Mouse (Mus musculus) limb, embryonic 15.5 days (tissue): Measurements from ENCODE around the gene Skap1. TPM values are rescaled to one million over a fixed set of nuclear protein-coding genes. Genes with fewer than 3 reads are reported as not detected.

Experiments used
- ATAC-seq: fragments of 200-750 bp; cut with Nextera tagmentation; 2 replicates; pipeline ENCODE4 v1.8.0; 2017; ENCODE audit warnings: low read depth, moderate TSS enrichment; ENCODE audit not compliant: insufficient number of reproducible peaks, low FRiP score, low TSS enrichment
- H3K27ac ChIP-seq: fragments of 300-500 bp; sonication (generic); 2 replicates; pipeline ENCODE4 v1.5.1; 2015; ENCODE audit warnings: moderate library complexity, mild to moderate bottlenecking, inconsistent platforms
- H3K27me3 ChIP-seq: fragments of 300-500 bp; sonication (generic); 2 replicates; pipeline ENCODE4 v1.6.1; 2015; ENCODE audit warnings: inconsistent platforms
- H3K36me3 ChIP-seq: fragments of 300-500 bp; sonication (generic); 2 replicates; pipeline ENCODE4 v1.6.1; 2015; ENCODE audit warnings: inconsistent platforms
- H3K4me1 ChIP-seq: fragments of 300-500 bp; sonication (generic); 2 replicates; pipeline ENCODE4 v1.6.1; 2015; ENCODE audit warnings: inconsistent platforms
- H3K4me2 ChIP-seq: fragments of 300-500 bp; sonication (generic); 2 replicates; pipeline ENCODE4 v1.6.1; 2015; ENCODE audit warnings: mild to moderate bottlenecking, inconsistent platforms
- H3K4me3 ChIP-seq: fragments of 300-500 bp; sonication (generic); 2 replicates; pipeline ENCODE4 v1.5.1; 2015; ENCODE audit warnings: mild to moderate bottlenecking, inconsistent platforms
- H3K9ac ChIP-seq: fragments of 300-500 bp; sonication (generic); 2 replicates; pipeline ENCODE4 v1.6.1; 2015; ENCODE audit warnings: inconsistent platforms
- H3K9me3 ChIP-seq: fragments of 300-500 bp; sonication (generic); 2 replicates; pipeline ENCODE4 v1.6.1; 2016; ENCODE audit warnings: inconsistent platforms
- WGBS: fragments of 180-500 bp; shearing (Covaris S2); methylation state at CpG from one replicate; pipeline ENCODE4 v1.1.7; 2015; 5-methylcytosine and 5-hydroxymethylcytosine counted together
- polyA plus RNA-seq: library from polyadenylated mRNA; unstranded; fragments of >200 nt; fragmentation: Nextera tagmentation; extraction: Ambion mirVana; gene quantifications from 2 replicates; pipeline ENCODE4 v1.2.1, GENCODE M21; 2015

The Skap1 gene
- polyA plus RNA-seq, 1 experiment from 2014 or later: 2.7 TPM

GRCm38 (mm10) chr11:96765645-96766044 lies 301.3 kb downstream of the Skap1 start:
- 69% methylated on average over 7 of the region's 7 CpGs for WGBS
- peaks cover 3% of the 10 kb centered on the region; the same call in 1 of the 2 replicates for H3K4me1 ChIP-seq
- H3K9ac ChIP-seq: no peak overlapping the region
- H3K36me3 ChIP-seq: peaks cover 30% of the 10 kb centered on the region
- no peaks in the 10 kb centered on the region for H3K27me3 ChIP-seq
- no peaks in the 10 kb centered on the region for H3K9me3 ChIP-seq
- no peak overlapping the region for H3K27ac ChIP-seq
- no peak for ATAC-seq
- H3K4me3 ChIP-seq: no peak overlapping the region
- H3K4me2 ChIP-seq: no peak overlapping the region

GRCm38 (mm10) chr11:96766555-96766954 lies 302.2 kb downstream of the Skap1 start:
- WGBS: 75% methylated on average over 12 of the region's 12 CpGs
- Histone ChIP-seq H3K4me2 (no peak overlapping the region), H3K27me3 (no peaks in the 10 kb centered on the region), H3K36me3 (peaks cover 39% of the 10 kb centered on the region), H3K9ac (no peak overlapping the region), H3K4me1 (peaks cover 3% of the 10 kb centered on the region; the same call in 1 of the 2 replicates), H3K27ac (no peak overlapping the region), H3K4me3 (no peak overlapping the region), H3K9me3 (no peaks in the 10 kb centered on the region)
- no peak for ATAC-seq

- no peak for ATAC-seq
- Histone ChIP-seq H3K36me3 (peaks cover 45% of the 10 kb centered on the region), H3K4me2 (no peak overlapping the region), H3K27me3 (no peaks in the 10 kb centered on the region), H3K4me1 (peaks cover 3% of the 10 kb centered on the region; the same call in 1 of the 2 replicates), H3K27ac (0 out of 2 replicates have a peak overlapping the region, but pooled peaks have one; percentile 2), H3K9me3 (no peaks in the 10 kb centered on the region), H3K9ac (no peak overlapping the region), H3K4me3 (no peak overlapping the region)
- 46% methylated on average over 7 of the region's 7 CpGs for WGBS
Measured at GRCm38 (mm10) chr11:96767096-96767495, 302.7 kb downstream of the Skap1 start.

- H3K4me1 ChIP-seq: peaks cover 3% of the 10 kb centered on the region; the same call in 1 of the 2 replicates
- H3K27ac ChIP-seq: no peak overlapping the region
- H3K9ac ChIP-seq: no peak overlapping the region
- WGBS: 53% methylated on average over 9 of the region's 9 CpGs
- H3K4me2 ChIP-seq: no peak overlapping the region
- no peaks in the 10 kb centered on the region for H3K27me3 ChIP-seq
- H3K9me3 ChIP-seq: no peaks in the 10 kb centered on the region
- H3K4me3 ChIP-seq: no peak overlapping the region
- H3K36me3 ChIP-seq: peaks cover 56% of the 10 kb centered on the region
- no peak for ATAC-seq
Measured at GRCm38 (mm10) chr11:96768240-96768639, 303.8 kb downstream of the Skap1 start.

- no peak overlapping the region for H3K4me3 ChIP-seq
- no peaks in the 10 kb centered on the region for H3K27me3 ChIP-seq
- H3K4me2 ChIP-seq: no peak overlapping the region
- no peak for ATAC-seq
- no peak overlapping the region for H3K27ac ChIP-seq
- peaks cover 63% of the 10 kb centered on the region for H3K36me3 ChIP-seq
- H3K4me1 ChIP-seq: peaks cover 7% of the 10 kb centered on the region
- H3K9ac ChIP-seq: no peak overlapping the region
- WGBS: 89% methylated on average over 9 of the region's 9 CpGs
- H3K9me3 ChIP-seq: no peaks in the 10 kb centered on the region
Measured at GRCm38 (mm10) chr11:96771274-96771975, 307.0 kb downstream of the Skap1 start.

- Histone ChIP-seq H3K27ac (no peak overlapping the region), H3K9ac (no peak overlapping the region), H3K4me1 (peaks cover 13% of the 10 kb centered on the region), H3K36me3 (peaks cover 63% of the 10 kb centered on the region), H3K27me3 (no peaks in the 10 kb centered on the region), H3K4me3 (no peak overlapping the region), H3K9me3 (no peaks in the 10 kb centered on the region), H3K4me2 (no peak overlapping the region)
- ATAC-seq: no peak
- 88% methylated on average over 9 of the region's 9 CpGs for WGBS
Measured at GRCm38 (mm10) chr11:96772413-96772812, 308.0 kb downstream of the Skap1 start.

GRCm38 (mm10) chr11:96774536-96774935 lies 310.1 kb downstream of the Skap1 start:
- H3K4me3 ChIP-seq: no peak overlapping the region
- H3K27ac ChIP-seq: no peak overlapping the region
- peaks cover 11% of the 10 kb centered on the region for H3K4me1 ChIP-seq
- ATAC-seq: no peak
- H3K9me3 ChIP-seq: no peaks in the 10 kb centered on the region
- WGBS: 81% methylated on average over 3 of the region's 3 CpGs
- H3K36me3 ChIP-seq: peaks cover 44% of the 10 kb centered on the region
- no peaks in the 10 kb centered on the region for H3K27me3 ChIP-seq
- no peak overlapping the region for H3K9ac ChIP-seq
- no peak overlapping the region for H3K4me2 ChIP-seq

- H3K9ac ChIP-seq: no peak overlapping the region
- peaks cover 39% of the 10 kb centered on the region for H3K36me3 ChIP-seq
- no peaks in the 10 kb centered on the region for H3K27me3 ChIP-seq
- H3K9me3 ChIP-seq: no peaks in the 10 kb centered on the region
- peaks cover 11% of the 10 kb centered on the region for H3K4me1 ChIP-seq
- no peak overlapping the region for H3K4me2 ChIP-seq
- no peak overlapping the region for H3K4me3 ChIP-seq
- no peak for ATAC-seq
- WGBS: 69% methylated on average over 8 of the region's 8 CpGs
- H3K27ac ChIP-seq: no peak overlapping the region
Measured at GRCm38 (mm10) chr11:96775063-96775462, 310.7 kb downstream of the Skap1 start.

GRCm38 (mm10) chr11:96775665-96776064 lies 311.3 kb downstream of the Skap1 start:
- Histone ChIP-seq H3K27ac (no peak overlapping the region), H3K9ac (no peak overlapping the region), H3K4me1 (peaks cover 11% of the 10 kb centered on the region), H3K9me3 (no peaks in the 10 kb centered on the region), H3K27me3 (no peaks in the 10 kb centered on the region), H3K4me3 (no peak overlapping the region), H3K36me3 (peaks cover 33% of the 10 kb centered on the region), H3K4me2 (no peak overlapping the region)
- ATAC-seq: no peak
- WGBS: 58% methylated on average over 7 of the region's 7 CpGs

- Histone ChIP-seq H3K27me3 (no peaks in the 10 kb centered on the region), H3K36me3 (peaks cover 29% of the 10 kb centered on the region), H3K9ac (no peak overlapping the region), H3K4me1 (peaks cover 11% of the 10 kb centered on the region), H3K4me3 (peak overlapping the region; percentile 64; the same call in 1 of the 2 replicates), H3K27ac (no peak overlapping the region; the same call in 1 of the 2 replicates), H3K9me3 (no peaks in the 10 kb centered on the region), H3K4me2 (peak overlapping the region; percentile 84; the same call in 1 of the 2 replicates)
- WGBS: 25% methylated on average over 3 of the region's 3 CpGs
- ATAC-seq: no peak
Measured at GRCm38 (mm10) chr11:96776068-96776467, 311.7 kb downstream of the Skap1 start.

- peaks cover 17% of the 10 kb centered on the region; the same call in 1 of the 2 replicates for H3K36me3 ChIP-seq
- H3K4me2 ChIP-seq: peak within 1 kb of the TSS; percentile 84
- under 1% methylated on average over 59 of the region's 59 CpGs for WGBS
- peak within 1 kb of the TSS; percentile 37 for H3K9ac ChIP-seq
- no peaks in the 10 kb centered on the region for H3K27me3 ChIP-seq
- peak; percentile 99 for ATAC-seq
- peak within 1 kb of the TSS; percentile 64 for H3K4me3 ChIP-seq
- peaks cover 11% of the 10 kb centered on the region for H3K4me1 ChIP-seq
- H3K27ac ChIP-seq: peak within 1 kb of the TSS; percentile 43
- no peaks in the 10 kb centered on the region for H3K9me3 ChIP-seq
Measured at GRCm38 (mm10) chr11:96776968-96777962, 312.9 kb downstream of the Skap1 start, which contains the start of gene Snx11. Gene Snx11, minus strand, starts transcription at chr11:96777559.
